Mouse (Mus musculus): ENCODE measurements around the gene Prepl. TPM values are rescaled to one million over a fixed set of nuclear protein-coding genes. Genes with fewer than 3 reads are reported as not detected.

The Prepl gene
- 100 to 1,000 TPM; 331 to 342 TPM for total RNA-seq (2021)
- long read RNA-seq, experiment 1, transcript Prepl-201 (14 exons, 3,255 nt) = major isoform, 112 of 190 reads
- long read RNA-seq, experiment 1, partial matches to known transcripts = 22 of 190 reads
- long read RNA-seq, experiment 1, other reads (novel, unspliced or antisense) = 53 of 190 reads
- long read RNA-seq, experiment 2, transcript Prepl-201 (14 exons, 3,255 nt) = major isoform, 67 of 130 reads
- long read RNA-seq, experiment 2, partial matches to known transcripts = 16 of 130 reads
- long read RNA-seq, experiment 2, other reads (novel, unspliced or antisense) = 43 of 130 reads

DNA sequence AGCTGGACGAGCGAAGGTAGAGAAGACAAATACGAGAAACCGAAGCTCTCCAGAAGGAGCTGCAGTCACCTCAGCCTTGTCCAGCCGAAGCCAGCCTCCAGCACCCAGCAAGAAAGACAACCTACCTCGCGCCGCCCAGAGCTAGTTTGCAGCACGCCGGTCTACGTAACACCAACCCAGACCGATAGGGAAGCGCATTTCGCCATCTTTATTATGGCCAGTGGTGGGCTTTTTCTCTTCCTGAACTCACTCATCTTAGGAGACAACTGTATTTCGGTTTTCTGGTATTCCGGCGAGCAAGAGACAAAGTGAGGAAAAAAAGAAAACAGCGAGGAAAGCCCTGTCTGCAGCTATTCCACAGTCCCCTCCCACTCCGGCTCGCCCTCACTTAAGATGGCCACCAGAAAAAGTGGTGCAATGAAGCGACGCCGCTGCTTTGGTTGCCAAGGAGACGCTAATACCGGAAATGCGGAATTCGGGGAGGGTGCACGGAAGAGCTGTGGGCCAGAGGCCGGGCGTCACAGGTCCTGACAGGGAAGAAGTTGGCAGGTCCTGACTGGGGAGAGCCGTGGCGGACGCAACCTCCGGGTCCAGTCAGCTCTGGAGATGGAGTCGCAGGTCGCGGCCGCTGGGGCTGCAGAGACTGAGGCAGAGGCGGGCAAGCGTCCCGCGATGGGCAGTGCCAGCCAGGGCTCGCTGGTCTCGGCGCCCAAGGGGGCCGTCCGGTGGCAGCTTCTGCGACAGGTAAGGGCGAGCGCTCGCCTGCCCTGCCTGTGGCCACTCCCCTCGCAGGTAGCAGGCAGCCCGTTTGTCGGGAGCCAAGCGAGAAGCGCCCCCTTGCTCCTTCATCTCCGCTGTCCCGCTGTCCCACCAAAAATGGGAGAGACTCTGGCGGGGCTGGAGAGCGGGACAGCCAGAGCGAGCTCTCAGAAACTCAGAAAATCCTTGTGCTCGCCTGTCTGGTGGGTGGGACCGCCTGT is at the start of gene Prepl, which contains the start of gene Camkmt:
TSS of gene Prepl (minus strand) at position 122 of the 980 bp plus-strand sequence.
TSS of gene Camkmt (plus strand) at position 433 of the 980 bp plus-strand sequence.
- peak; percentile 96 to 97 for DNase-seq (ENCODE audit: low spot score in 2 of 2)
- intact Hi-C loops (cut with DNase I) = loop anchor here (5.0 kb wide), 1 partner anchor 213 kb away; no protein-coding TSS in a partner anchor

DNA sequence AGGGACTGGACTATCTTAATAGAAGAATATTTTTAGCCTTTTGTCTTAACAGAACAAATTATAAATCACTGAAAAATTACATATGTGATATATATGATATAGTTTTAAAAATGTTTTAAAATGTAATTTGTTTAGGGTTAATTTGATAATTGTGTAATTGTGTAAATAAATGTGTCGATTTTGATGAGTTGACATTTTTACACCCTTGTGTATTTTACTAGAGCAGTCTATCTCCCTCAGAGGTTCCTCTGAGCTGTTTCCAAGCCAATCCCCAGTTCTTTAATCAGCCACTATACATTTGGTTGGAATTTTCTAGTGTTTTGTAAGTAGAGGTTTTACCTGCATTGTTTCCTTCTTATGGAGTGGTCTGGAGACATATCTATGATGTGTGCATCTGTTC is 48.4 kb upstream of the Prepl start:
- no peak for DNase-seq (ENCODE audit: low spot score in 2 of 2)
- intact Hi-C loops (cut with DNase I) = no loop called here

DNA sequence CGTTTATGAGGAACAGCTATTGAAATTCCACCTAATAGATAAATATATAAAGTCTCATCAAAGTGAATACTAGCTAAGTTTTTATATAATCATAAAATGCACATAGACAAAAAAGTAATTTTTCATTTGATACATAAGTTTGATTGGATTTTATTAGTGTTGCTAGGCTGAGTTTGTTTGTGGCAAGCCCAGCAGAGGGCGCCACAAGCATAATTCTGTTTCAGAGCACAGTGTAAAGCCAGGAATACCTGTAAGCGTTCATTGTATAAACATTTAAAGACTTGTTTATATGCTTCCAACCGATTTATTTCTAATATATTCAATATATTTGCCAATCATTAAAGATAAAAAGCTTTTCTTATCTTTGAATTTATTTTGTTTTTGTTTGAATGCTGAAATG is 26.6 kb upstream of the Prepl start:
- intact Hi-C loops (cut with DNase I) = loop anchor here (2.0 kb wide), 2 partner anchors 72 to 516 kb away; no protein-coding TSS in a partner anchor
- DNase-seq (ENCODE audit: low spot score in 2 of 2) = peak; percentile 53 to 81

DNA sequence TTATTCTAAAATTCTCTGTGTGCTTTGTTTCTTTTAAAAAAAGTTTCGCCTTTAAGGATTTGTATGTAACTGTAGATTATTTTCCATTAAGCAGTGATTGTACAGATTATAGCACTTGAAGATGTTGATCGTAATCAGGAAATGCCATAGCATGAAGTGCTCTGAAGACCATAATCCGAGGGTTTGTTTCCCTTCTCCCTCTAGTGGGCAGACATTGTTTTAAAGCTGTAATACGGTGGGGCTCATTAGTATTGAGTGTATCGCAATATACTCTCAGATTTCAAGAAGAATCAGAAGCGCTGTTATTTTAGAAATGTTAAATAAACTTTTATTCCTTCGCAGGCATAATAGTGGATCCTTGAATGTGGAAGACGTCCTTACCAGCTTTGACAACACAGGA is 23.4 kb upstream of the Prepl start:
- intact Hi-C loops (cut with DNase I) = loop anchor here (5.0 kb wide), 1 partner anchor 276 kb away; no protein-coding TSS in a partner anchor

DNA sequence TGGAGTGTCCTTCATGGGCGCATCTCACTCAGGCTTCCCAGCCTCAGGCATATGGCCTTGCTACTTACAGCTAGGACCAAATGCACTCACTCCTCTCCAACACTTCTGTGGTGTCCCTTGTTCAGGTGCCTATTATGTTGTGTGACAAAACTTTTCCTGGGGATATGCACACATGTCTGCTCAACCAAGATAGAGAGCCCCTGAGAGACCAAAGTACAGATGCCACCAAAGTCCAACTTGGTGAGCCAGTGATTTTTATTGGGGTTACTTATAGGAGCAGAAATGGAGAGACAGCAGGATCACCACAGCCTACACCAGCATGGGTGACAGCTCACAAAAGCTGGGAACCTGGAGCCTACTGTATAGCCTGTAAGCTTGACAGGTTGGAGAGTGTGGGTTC is 20.6 kb upstream of the Prepl start:
- intact Hi-C loops (cut with DNase I) = loop anchor here (5.0 kb wide), 1 partner anchor 273 kb away; no protein-coding TSS in a partner anchor
- DNase-seq (ENCODE audit: low spot score in 2 of 2) = no peak

More for the DNA sequence above, 23.4 kb upstream of the Prepl start:
- DNase-seq (ENCODE audit: low spot score in 2 of 2) = no peak

DNA sequence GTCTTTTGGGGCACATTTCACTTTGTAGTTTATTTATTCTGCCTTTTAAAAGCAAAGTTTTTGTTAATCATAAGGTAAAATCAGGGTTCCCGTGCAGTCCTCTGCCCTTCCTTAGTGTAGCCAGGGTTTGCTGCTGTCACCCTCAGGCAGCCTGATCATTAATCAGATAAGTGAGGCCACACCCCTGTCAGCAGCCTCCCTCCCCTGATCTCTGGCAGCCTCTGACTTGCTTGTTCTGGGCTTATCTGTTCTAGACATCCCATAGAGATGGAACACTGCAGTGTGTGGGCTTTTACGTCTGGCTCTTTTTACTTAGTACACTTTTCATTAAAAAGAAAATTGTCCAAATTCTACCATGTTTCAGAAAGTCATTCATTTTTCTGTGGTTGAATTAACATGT is 13.3 kb upstream of the Prepl start:
- intact Hi-C loops (cut with DNase I) = no loop called here
- no peak for DNase-seq (ENCODE audit: low spot score in 2 of 2)

DNA sequence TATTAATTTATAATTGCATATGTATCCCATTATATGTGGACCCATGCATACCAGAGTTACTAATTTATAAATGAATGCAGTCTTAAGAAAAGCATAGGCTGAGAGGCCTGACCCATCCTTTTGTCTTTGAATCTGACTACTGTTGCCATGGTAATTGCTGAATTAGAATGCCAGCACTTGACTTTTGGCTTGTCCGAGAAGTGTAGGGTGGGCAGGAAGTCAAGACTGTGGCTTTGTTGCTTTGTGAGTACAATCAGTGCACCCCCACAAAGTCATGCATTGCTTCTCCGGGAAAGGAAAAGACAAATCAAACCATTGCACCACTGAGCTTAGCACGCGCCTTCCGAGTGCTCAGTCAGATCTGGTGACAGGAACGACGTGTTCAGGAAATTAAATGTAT is 11.7 kb upstream of the Prepl start:
- no peak for DNase-seq (ENCODE audit: low spot score in 2 of 2)
- intact Hi-C loops (cut with DNase I) = no loop called here

DNA sequence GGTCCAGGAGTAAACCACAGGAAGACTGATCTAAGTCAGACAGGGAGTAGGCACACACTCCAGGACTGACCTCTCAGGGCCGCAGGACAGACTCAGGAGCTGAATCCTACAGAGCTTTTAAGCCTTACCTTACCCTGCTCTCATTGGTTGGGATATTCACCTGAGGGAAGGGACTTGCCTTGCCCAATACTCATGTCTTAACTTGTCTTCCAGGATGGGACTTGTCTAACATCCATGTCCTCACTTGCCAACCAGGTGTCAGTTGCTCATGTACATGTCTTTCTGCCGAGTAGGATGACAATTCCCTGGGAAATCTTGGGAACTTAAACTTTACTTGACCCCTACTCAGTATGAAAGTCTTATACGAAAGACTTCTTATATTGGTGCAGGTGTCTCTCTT is 10.2 kb upstream of the Prepl start:
- DNase-seq (ENCODE audit: low spot score in 2 of 2) = no peak
- intact Hi-C loops (cut with DNase I) = no loop called here

DNA sequence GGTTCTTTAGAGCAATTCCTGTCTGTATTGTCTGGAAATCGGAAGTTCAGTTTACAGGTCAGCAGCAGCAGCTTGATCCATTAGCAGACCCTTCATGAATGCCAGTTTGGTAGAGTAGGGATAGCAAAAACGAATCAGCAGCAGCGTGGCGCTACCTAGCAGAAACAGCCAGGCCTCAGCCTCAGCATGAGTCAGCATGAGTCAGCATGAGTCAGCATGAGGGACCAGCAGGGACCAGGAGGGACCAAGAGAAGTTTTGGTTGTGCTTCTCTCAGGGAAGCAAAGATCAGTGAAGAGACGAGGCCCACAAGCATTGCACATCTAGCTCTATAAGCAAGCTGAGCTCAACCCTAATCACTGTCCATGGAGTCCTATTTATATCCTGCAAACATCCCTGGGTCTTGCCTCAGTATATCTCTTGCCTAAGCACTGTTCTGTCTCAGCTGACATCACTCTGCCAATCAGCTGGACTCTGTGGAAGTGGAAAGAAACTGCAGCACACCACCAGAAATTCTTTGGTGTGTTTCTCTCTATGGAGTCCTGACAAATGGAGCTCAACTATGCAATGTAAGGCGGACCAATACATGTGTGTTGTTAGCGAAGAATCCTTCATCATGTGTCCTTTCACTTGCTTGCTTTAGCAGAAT is 8.8 kb upstream of the Prepl start:
- DNase-seq (ENCODE audit: low spot score in 2 of 2) = no peak
- intact Hi-C loops (cut with DNase I) = no loop called here

DNA sequence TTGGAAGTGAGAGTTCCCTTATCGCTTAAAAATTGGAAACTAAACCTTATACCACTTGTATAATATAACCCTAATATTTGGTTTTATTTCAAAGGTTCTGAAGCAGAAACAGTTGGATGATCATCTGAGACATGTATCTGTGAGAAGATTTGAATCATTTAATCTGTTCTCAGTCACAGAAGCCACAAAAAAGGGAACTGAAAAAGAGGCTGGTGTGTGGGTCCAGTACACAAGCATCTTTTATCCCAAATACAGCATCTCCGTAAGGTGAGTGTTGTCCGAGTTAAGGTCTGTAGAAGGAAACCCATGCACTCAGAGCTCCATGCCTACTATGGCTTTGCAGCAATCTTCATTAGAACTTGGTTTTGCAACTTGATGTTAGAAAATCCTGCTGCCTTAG is 6.4 kb upstream of the Prepl start:
- intact Hi-C loops (cut with DNase I) = no loop called here

DNA sequence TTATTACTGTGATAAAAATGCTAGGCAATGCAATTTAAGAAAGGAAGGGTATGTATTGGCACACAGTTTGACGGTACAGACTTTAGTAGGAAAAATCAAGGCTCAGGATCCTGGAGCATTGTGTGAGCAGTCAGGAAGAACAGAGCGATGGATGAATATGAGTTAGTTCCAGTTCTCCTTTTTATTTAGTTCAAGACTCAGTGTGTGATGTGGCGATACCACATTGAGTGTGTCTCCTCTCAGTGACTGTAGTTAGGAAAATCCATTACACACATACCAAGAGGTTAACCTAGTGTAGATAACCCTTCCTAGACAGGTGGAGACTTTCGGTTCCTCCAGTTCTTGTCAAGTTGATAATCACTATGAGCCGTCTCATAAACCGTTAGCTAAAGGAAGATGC is 1.7 kb upstream of the Prepl start:
- intact Hi-C loops (cut with DNase I) = loop anchor here (5.0 kb wide), 1 partner anchor 214 kb away; no protein-coding TSS in a partner anchor
- DNase-seq (ENCODE audit: low spot score in 2 of 2) = no peak

More for the DNA sequence above, 6.4 kb upstream of the Prepl start:
- DNase-seq (ENCODE audit: low spot score in 2 of 2) = no peak

DNA sequence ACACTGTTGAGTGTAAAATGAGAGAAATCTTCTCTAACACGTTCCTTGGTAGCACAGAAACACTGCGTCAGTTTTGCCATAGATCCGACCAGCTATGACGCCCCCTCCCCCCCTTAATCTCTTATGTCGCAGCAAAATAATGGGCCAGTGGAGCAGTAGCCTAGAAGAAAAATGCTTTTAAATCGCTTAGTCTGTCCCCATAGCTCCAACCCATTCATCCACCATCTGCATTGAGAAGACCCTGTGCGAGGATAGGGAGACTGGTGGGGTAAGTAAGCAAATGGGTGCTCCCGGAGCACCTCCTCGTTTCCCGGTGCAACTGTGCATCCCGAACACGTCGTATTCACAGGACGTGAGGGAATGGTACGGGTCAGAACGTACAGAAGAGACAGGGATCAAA is 420 bp downstream of the Prepl start:
- intact Hi-C loops (cut with DNase I) = loop anchor here (5.0 kb wide), 1 partner anchor 212 kb away; no protein-coding TSS in a partner anchor
- DNase-seq (ENCODE audit: low spot score in 2 of 2) = peak in 1 of 2 experiments; percentile 34

DNA sequence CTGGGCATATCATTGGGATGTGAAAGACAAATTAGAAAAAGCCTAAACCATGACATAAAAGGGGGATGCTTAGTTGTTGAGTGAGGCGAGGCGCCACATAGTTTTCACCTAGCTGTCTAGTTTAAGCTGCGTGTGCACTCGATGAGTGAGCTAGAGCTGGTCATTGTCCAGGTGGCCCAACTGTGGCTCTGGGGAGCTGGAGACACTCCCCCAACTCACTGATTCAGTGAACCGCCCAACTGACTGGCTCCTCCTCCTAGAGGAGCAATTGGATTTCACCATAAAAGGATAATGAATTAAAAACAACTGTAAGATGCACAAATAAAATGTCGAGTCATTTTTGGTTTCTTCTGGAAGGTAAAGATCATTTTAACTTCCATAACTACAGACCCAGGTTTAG is 1.0 kb downstream of the Prepl start:
- no peak for DNase-seq (ENCODE audit: low spot score in 2 of 2)
- intact Hi-C loops (cut with DNase I) = no loop called here

DNA sequence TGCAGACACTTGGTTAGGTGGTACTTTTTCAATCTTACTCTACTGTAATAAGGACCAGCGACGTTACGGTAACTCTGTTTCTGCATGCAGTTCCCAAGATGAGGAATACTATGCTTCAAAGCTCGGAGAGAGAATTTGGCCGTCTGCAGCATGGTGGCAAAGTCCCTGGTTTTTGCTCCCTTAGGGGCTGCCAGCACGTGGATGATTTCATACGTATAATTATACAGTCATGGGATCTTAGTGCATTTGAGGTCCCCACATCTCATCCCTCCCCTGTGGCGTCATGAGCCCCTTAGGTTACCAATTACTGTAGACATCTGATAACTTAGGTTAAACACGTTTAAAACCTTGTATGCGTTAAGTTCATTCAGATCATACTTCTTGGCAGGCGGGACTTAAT is 1.6 kb downstream of the Prepl start:
- DNase-seq (ENCODE audit: low spot score in 2 of 2) = no peak
- intact Hi-C loops (cut with DNase I) = no loop called here

DNA sequence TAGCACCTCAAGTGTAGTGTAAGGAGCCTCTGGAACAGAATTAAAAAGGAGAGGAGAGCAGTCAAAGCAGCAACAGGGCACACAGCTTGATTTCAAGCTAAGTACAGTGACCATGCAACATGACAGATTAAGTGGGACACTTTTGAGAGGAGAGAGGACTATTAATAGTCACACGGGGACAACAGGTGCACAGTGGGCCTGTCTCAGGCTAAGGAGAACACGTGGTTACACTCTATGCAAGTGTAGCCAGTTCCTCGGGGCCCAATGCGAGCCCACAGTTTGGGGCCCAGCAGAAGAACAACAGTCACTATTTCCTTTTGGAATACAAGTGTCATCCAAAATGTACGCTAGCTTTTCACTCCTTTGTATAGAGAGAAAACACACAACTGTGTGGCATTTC is 2.5 kb downstream of the Prepl start:
- intact Hi-C loops (cut with DNase I) = no loop called here
- no peak for DNase-seq (ENCODE audit: low spot score in 2 of 2)

DNA sequence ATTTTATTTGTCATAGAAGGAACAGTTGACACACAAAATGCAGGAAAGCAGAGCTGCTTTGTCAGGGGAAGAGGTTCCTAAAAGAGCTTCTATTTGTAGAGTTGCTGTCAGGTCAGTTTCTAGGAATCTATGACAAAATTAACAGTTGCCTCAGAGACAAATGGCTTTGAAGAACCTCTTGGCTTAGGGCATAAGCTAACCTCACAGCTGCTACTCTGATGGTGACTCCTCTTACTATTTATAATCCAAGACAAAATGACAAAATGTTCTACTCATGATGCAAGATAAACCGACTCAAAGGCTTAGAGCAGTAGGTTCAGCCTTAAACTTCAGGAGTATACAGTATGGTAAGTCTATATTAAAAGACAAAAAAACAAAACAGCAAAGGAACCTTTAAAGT is 3.5 kb downstream of the Prepl start:
- no peak for DNase-seq (ENCODE audit: low spot score in 2 of 2)
- intact Hi-C loops (cut with DNase I) = no loop called here

DNA sequence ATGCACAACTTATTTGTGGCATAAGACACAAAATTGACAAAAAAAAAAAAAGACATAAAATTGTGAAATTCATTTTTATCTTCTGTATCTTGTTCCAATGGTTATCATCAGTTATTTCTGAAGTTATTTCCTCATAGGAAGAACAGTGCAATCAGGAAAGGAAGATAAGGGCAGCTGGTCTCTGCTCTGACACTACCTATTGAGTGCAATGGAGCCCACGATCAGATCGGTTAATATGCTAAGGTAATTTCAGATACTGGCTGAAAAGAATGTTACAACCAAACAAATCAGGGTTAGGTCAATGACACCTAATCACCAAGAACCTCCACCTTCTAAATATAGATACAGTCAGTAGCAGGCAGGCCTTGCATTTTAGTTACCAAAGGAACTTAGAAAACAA is 4.7 kb downstream of the Prepl start:
- intact Hi-C loops (cut with DNase I) = no loop called here
- no peak for DNase-seq (ENCODE audit: low spot score in 2 of 2)

DNA sequence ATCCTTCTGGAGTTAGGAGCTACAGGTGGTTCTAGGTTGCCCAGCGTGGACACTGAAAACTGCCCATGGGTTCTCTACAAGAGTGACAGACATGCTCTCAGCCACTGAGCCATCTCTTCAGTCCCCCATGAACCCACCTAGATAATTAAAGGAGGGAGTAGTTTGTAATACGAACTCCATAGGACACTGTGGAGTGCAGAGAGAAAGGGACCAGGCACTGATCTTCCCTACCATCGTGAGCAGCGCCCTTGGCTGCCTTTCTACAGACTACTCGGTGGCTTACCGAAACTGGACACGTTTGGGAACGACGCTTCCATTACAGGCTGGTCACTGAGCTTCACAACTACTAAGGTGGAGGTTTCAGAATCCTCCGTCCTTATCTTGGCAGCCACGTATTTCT is 9.3 kb downstream of the Prepl start:
- intact Hi-C loops (cut with DNase I) = no loop called here
- no peak for DNase-seq (ENCODE audit: low spot score in 2 of 2)

DNA sequence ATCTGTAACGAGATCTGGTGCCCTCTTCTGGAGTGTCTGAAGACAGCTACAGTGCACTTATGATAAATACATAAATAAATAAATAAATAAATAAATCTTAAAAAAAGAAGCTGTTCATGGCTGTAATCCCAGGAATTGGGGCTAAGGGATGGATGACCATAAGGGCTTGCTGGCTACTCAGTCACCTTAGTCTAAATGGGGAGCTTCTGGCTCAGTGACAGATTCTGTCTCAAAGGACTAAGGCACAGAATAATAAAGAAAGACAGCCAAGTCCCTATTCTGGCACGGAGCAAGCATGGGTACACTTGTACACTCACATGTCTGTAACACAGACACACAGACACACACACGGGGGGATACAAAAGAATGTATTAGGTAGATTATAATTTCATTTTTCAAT is 10.8 kb downstream of the Prepl start:
- no peak for DNase-seq (ENCODE audit: low spot score in 2 of 2)
- intact Hi-C loops (cut with DNase I) = no loop called here

DNA sequence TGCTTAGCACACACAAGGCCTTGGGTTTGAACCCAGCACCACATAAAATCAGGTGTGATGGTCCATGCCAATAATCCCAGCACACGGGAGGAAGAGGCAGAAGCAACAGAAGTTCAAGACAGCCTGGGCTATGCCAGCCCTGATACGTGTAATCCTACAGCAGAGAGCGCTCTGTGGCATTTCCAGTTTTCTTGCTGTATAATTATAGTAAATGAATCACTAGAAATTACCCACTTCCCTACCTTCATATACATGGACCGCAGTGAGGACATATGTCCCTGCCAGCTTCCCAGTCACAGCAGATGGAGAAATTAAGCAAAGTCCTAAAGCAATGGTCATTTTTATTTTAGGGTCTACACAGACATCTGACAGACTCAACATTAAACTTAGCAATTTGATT is 16.0 kb downstream of the Prepl start:
- peak in 1 of 2 experiments; percentile 39 for DNase-seq (ENCODE audit: low spot score in 2 of 2)
- intact Hi-C loops (cut with DNase I) = no loop called here

All from left cerebral cortex, postnatal 14 days (tissue).